Mouse (Mus musculus) limb, embryonic 14.5 days (tissue): ENCODE measurements around the gene Vrk2. TPM values are rescaled to one million over a fixed set of nuclear protein-coding genes. Genes with fewer than 3 reads are reported as not detected.

ENCODE experiments used
- ATAC-seq: fragments of 200-750 bp; cut with Nextera tagmentation; 2 replicates; pipeline ENCODE4 v1.8.0; 2017; ENCODE audit warnings: low read depth, moderate number of reproducible peaks, moderate TSS enrichment; ENCODE audit not compliant: low FRiP score
- DNase-seq: peaks from one replicate; pipeline ENCODE4 v3.0.0-alpha.2; 2015; ENCODE audit warnings: low spot score
- H3K27ac ChIP-seq: fragments of 300-500 bp; sonication (generic); replicated peaks from 2 replicates; pipeline ENCODE4 v1.5.1; 2014; ENCODE audit warnings: low read depth, mild to moderate bottlenecking, low read length, moderate library complexity, mixed read lengths
- H3K27me3 ChIP-seq: fragments of 300-500 bp; sonication (generic); 2 replicates; pipeline ENCODE4 v1.6.1; 2014; ENCODE audit warnings: low read length, mixed read lengths; ENCODE audit not compliant: control insufficient read depth, insufficient read depth
- H3K36me3 ChIP-seq: fragments of 300-500 bp; sonication (generic); 2 replicates; pipeline ENCODE4 v1.6.1; 2014; ENCODE audit warnings: mild to moderate bottlenecking, low read length, moderate library complexity, mixed read lengths; ENCODE audit not compliant: control insufficient read depth, insufficient read depth
- H3K4me1 ChIP-seq: fragments of 300-500 bp; sonication (generic); 2 replicates; pipeline ENCODE4 v1.6.1; 2014; ENCODE audit warnings: antibody characterized with exemption, low read length, mixed read lengths; ENCODE audit not compliant: control insufficient read depth, insufficient read depth
- H3K4me2 ChIP-seq: fragments of 300-500 bp; sonication (generic); replicated peaks from 2 replicates; pipeline ENCODE4 v1.6.1; 2014; ENCODE audit warnings: low read depth, mild to moderate bottlenecking, low read length, moderate library complexity; ENCODE audit not compliant: severe bottlenecking
- H3K4me3 ChIP-seq: fragments of 300-500 bp; sonication (generic); replicated peaks from 2 replicates; pipeline ENCODE4 v1.5.1; 2014; ENCODE audit warnings: low read length
- H3K9ac ChIP-seq: fragments of 300-500 bp; sonication (generic); 2 replicates; pipeline ENCODE4 v1.6.1; 2014; ENCODE audit warnings: mild to moderate bottlenecking, low read depth, low read length, moderate library complexity; ENCODE audit not compliant: severe bottlenecking
- H3K9me3 ChIP-seq: fragments of 300-500 bp; sonication (generic); 2 replicates; pipeline ENCODE4 v1.6.1; 2016; ENCODE audit warnings: low read length; ENCODE audit not compliant: control insufficient read depth
- POLR2A ChIP-seq: fragments of 200-500 bp; IDR thresholded peaks from 2 replicates; pipeline ENCODE4 v1.8.0; 2012; ENCODE audit warnings: inconsistent platforms, mild to moderate bottlenecking, moderate library complexity, borderline replicate concordance; ENCODE audit not compliant: insufficient read depth, insufficient read length; ENCODE audit errors: extremely low read depth
- WGBS: fragments of 180-500 bp; shearing (Covaris S2); extraction: QIAGEN DNeasy Blood & Tissue Kit; methylation state at CpG from one replicate; pipeline ENCODE4 v1.1.7; 2014; 5-methylcytosine and 5-hydroxymethylcytosine counted together
- polyA plus RNA-seq, 2 experiments: library from polyadenylated mRNA; depleted of rRNA in 1 of 2; stranded (reverse) in 1 of 2; unstranded in 1 of 2; fragments of >200 nt; fragmentation: Nextera tagmentation in 1 of 2; extraction: Ambion mirVana in 1 of 2; gene quantifications; 2 replicates each; pipeline versions ENCODE4 v1.2.1 to v1.2.3; 2012 to 2014

Gene Vrk2
- polyA plus RNA-seq, 2 experiments = 10.1 to 20.7 TPM

DNA sequence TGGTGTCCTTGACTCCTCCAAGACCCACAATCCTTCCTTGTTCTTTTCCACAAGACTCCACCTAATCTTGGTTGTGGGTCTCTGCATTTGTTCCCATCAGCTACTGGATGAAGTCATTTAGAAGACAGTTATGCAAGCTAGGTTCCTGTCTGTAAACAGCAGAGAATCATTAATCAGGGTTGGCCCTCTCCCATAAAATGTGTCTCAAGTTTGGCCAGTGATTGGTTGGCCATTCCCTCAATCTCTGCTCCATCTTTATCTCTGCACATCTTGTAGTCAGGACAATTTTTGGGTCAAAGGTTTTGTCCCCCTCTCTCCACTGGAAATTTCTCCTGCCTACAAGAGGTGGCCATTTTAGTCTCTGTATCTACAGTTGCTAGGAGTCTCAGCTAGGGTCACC lies 149.4 kb downstream of the Vrk2 start:
- ATAC-seq (no peak), DNase-seq (no peak)
- no peak overlapping the region for H3K4me2 ChIP-seq
- H3K4me3 ChIP-seq = no peak overlapping the region
- H3K27ac ChIP-seq = no peak overlapping the region
- no peak for TF ChIP-seq POLR2A
- no peak overlapping the region for H3K9ac ChIP-seq
- H3K36me3 ChIP-seq = peaks cover 4% of the 10 kb centered on the region; the same call in 1 of the 2 replicates
- H3K27me3 ChIP-seq = no peaks in the 10 kb centered on the region
- H3K9me3 ChIP-seq = no peaks in the 10 kb centered on the region
- H3K4me1 ChIP-seq = no peaks in the 10 kb centered on the region

DNA sequence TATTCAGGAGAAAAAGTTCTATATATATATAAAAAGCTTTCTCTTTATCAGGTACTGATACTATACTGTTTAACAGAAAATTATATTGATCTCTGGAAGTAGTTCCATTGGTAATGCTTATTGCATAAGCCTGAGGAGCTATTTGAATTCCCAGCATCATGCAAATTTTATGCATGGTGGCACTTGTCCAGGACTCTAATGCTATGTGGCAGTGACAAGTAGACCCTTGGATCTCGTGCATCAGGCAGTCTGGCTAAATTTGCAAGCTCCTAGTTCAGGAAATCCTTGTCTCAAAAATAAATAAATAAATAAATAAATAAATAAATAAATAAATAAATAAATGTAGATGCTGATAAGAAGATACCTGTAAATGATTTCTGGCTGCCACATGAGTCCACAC lies 152.7 kb downstream of the Vrk2 start:
- Histone ChIP-seq H3K27ac (no peak overlapping the region), H3K4me1 (no peaks in the 10 kb centered on the region), H3K4me3 (no peak overlapping the region), H3K4me2 (no peak overlapping the region), H3K9me3 (no peaks in the 10 kb centered on the region), H3K27me3 (no peaks in the 10 kb centered on the region), H3K36me3 (peaks cover 3% of the 10 kb centered on the region), H3K9ac (no peak overlapping the region)
- 74% methylated on average over 1 of the region's 1 CpGs for WGBS
- no peak for TF ChIP-seq POLR2A
- DNase-seq = no peak
- ATAC-seq = no peak

DNA sequence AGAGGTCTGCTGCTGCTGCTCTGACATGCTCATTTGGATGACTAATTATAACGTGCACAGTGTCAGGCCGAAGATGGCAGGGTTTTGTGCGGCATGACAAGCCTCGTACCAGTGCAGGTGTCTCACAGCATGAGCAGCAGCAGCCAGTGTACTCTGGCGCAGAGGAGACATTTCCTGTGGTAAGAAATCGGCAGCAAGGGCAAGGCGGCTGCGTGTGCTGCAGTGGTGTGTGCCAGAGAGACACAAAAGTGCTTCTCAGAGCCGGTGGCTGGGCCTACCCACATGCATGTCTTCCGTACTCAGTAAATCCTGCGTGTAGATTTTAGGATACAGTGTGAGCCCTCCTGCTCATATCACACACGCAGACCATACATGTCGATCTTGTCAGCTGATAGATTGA lies 156.0 kb downstream of the Vrk2 start:
- H3K4me2 ChIP-seq = no peak overlapping the region
- H3K9ac ChIP-seq = no peak overlapping the region
- H3K36me3 ChIP-seq = peaks cover 3% of the 10 kb centered on the region
- no peaks in the 10 kb centered on the region for H3K4me1 ChIP-seq
- no peak for DNase-seq
- H3K27ac ChIP-seq = no peak overlapping the region
- TF ChIP-seq POLR2A = no peak
- ATAC-seq = no peak
- H3K9me3 ChIP-seq = no peaks in the 10 kb centered on the region
- no peak overlapping the region for H3K4me3 ChIP-seq
- H3K27me3 ChIP-seq = no peaks in the 10 kb centered on the region
- 86% methylated on average over 13 of the region's 13 CpGs for WGBS

DNA sequence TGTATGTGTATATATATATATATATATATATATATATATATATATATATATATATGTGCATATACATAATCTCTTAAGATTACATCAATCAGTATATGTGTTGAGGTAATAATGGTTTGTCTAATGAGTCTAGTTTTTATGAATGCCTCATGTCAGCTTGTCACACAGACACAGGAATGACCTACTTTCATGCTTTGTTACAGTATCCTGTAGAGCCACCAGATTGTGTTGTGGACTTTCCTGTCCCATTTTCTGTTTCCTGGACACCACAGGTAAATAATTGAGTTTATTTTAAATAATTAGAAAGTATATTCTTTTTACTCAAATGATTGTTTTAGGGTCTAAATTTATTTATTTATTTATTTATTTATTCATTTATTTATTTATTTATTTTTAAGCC lies 159.6 kb downstream of the Vrk2 start:
- no peak overlapping the region for H3K4me2 ChIP-seq
- ATAC-seq (no peak), DNase-seq (no peak)
- H3K9me3 ChIP-seq = no peaks in the 10 kb centered on the region
- no peaks in the 10 kb centered on the region for H3K27me3 ChIP-seq
- H3K4me1 ChIP-seq = no peaks in the 10 kb centered on the region
- peaks cover 3% of the 10 kb centered on the region; the same call in 1 of the 2 replicates for H3K36me3 ChIP-seq
- no peak for TF ChIP-seq POLR2A
- H3K9ac ChIP-seq = no peak overlapping the region
- H3K4me3 ChIP-seq = no peak overlapping the region
- no peak overlapping the region for H3K27ac ChIP-seq

DNA sequence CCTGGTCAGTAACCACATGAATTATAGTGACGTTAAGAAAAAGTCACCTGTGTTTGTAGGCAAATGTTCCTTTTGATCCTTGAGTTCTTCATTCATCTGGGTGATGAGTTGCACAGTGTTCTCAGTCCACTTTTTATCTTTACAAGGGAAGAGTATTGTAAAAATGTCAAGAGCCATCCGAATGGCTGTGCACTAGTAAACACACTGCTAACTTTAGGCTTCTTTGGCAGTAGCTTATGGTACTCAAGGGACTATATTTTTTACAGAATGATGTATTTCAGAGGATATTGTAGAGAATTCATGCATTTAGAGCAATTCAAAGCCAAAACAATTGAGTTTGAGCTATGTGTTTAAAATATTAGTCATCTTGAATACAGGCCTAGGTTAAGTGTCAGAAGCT lies 172.3 kb downstream of the Vrk2 start:
- Histone ChIP-seq H3K9me3 (no peaks in the 10 kb centered on the region), H3K27me3 (no peaks in the 10 kb centered on the region), H3K4me2 (no peak overlapping the region), H3K4me1 (no peaks in the 10 kb centered on the region), H3K9ac (no peak overlapping the region), H3K36me3 (peaks cover 8% of the 10 kb centered on the region; the same call in 1 of the 2 replicates), H3K27ac (no peak overlapping the region), H3K4me3 (no peak overlapping the region)
- TF ChIP-seq POLR2A = no peak
- ATAC-seq = no peak
- no peak for DNase-seq
- 41% methylated on average over 2 of the region's 2 CpGs for WGBS

Other genes starting within 250 kb of the Vrk2 start
- 10.7 and 15.2 TPM in 2 replicates for gene Fancl, start 207.9 kb downstream of the Vrk2 start, polyA plus RNA-seq (2012; rRNA removed)
- 22.3 and 24.7 TPM in 2 replicates for gene Fancl, start 207.9 kb downstream of the Vrk2 start, polyA plus RNA-seq (2014; fragmentation: Nextera tagmentation; extraction: Ambion mirVana)
- gene Gm6899, start 758 bp downstream of the Vrk2 start, polyA plus RNA-seq (2012; rRNA removed) = not detected in 2 replicates
- not detected in 2 replicates for gene Gm6899, start 758 bp downstream of the Vrk2 start, polyA plus RNA-seq (2014; fragmentation: Nextera tagmentation; extraction: Ambion mirVana)